ENCODE assay signal across 9 mouse cellular contexts in the genomic region with DNA sequence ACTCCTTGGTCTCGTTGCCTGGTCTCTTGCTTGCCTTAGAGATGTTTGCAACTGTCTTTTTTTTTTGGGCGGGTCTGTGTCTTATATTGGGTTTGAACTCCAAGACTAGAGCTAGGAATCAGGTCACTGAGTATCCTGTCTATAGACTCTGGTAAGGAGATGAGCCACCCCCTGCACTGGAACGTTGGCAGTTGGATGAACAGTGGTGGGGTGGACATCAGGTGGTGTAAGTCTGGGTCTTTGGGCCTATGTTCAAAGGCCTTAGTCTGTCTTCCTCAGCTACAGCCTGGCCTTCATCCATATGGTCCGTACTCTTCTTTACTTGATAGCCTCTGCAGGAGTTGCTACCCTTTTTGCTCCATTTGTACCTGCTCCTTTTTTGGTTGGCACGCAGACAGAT. TPM values are rescaled to one million over a fixed set of nuclear protein-coding genes. Genes with fewer than 3 reads are reported as not detected.
DNase-seq lines count a peak whose midpoint lies in the region; ATAC-seq and TF ChIP-seq lines count a peak whose summit lies in the region.
"Had no signal": no experiment of that assay in that cellular context is flagged by ENCODE, and none has a peak within 500 bp of the region (broad histone marks: within the 10 kb centered on the region; RNA-seq: fewer than 3 reads in every experiment).

No protein-coding gene starts in this region.

- no peaks in the 10 kb centered on the region for H3K27me3 ChIP-seq in kidney, adult 2 months (replicated peaks; ENCODE audit: control insufficient read depth, insufficient read depth, low read length)
- no peaks in the 10 kb centered on the region for H3K27me3 ChIP-seq in hindbrain, embryonic 14.5 days (ENCODE audit: control insufficient read depth, insufficient read depth, low read length)
- 0 out of 2 replicates have a peak, but pooled peaks cover 2% of the 10 kb centered on the region for H3K27me3 ChIP-seq in midbrain, embryonic 13.5 days

- TF ChIP-seq CTCF in kidney, adult 2 months (conservative IDR thresholded peaks at IDR 0.05; ENCODE audit: insufficient read depth, insufficient read length, low read depth, low read length): no peak

- peak overlapping the region; percentile 33; the same call in 1 of the 2 replicates for H3K27ac ChIP-seq in kidney, adult 2 months (ENCODE audit: insufficient read depth, low read depth, low read length)
- 0 out of 2 replicates have a peak overlapping the region, but pooled peaks have one; percentile 12 for H3K27ac ChIP-seq in brown adipose tissue, adult 24 weeks (replicated peaks; ENCODE audit: low read depth, low read length)
- H3K27ac ChIP-seq in hindbrain, embryonic 14.5 days: no peak overlapping the region
- H3K27ac ChIP-seq in midbrain, embryonic 13.5 days: no peak overlapping the region

- no peaks in the 10 kb centered on the region for H3K36me3 ChIP-seq in kidney, adult 2 months (ENCODE audit: control insufficient read depth, insufficient read depth, low read length)
- H3K36me3 ChIP-seq in hindbrain, embryonic 14.5 days (replicated peaks; ENCODE audit: control insufficient read depth, insufficient read depth): peaks cover 36% of the 10 kb centered on the region
- peaks cover 44% of the 10 kb centered on the region for H3K36me3 ChIP-seq in midbrain, embryonic 13.5 days

- peak overlapping the region; percentile 96 for H3K4me2 ChIP-seq in hindbrain, embryonic 14.5 days (replicated peaks)
- H3K4me2 ChIP-seq in midbrain, embryonic 13.5 days (replicated peaks): peak overlapping the region; percentile 81

- H3K4me1 ChIP-seq in kidney, adult 2 months (ENCODE audit: control insufficient read depth, insufficient read depth, low read length): peaks cover 14% of the 10 kb centered on the region; the same call in 1 of the 2 replicates
- peaks cover 11% of the 10 kb centered on the region for H3K4me1 ChIP-seq in brown adipose tissue, adult 24 weeks (ENCODE audit: control insufficient read depth, insufficient read depth, insufficient read length, low read length)
- H3K4me1 ChIP-seq in hindbrain, embryonic 14.5 days (replicated peaks; ENCODE audit: control insufficient read depth, insufficient read depth, low read length): peaks cover 10% of the 10 kb centered on the region
- H3K4me1 ChIP-seq in midbrain, embryonic 13.5 days (replicated peaks): peaks cover 17% of the 10 kb centered on the region

- DNase-seq in kidney, adult 2 months: no peak
- no peak for DNase-seq in kidney, adult 8-10 months
- no peak for DNase-seq in hindbrain, embryonic 14.5 days (ENCODE audit: low spot score)
- DNase-seq in ovary, postnatal 36 days (ENCODE audit: low spot score): no peak
- no peak for DNase-seq in urinary bladder, postnatal 36 days (ENCODE audit: low spot score in 2 of 2)
- DNase-seq: left cerebral cortex, postnatal 4 days had no signal

- ATAC-seq in hindbrain, embryonic 14.5 days (ENCODE audit: low FRiP score): no peak
- ATAC-seq in midbrain, embryonic 13.5 days: no peak
- no peak for ATAC-seq in monocyte, adult 5-6 weeks (replicated peaks; ENCODE audit: insufficient number of reproducible peaks, low FRiP score, low TSS enrichment, poor library complexity, severe bottlenecking)

- no peaks in the 10 kb centered on the region for H3K9me3 ChIP-seq in hindbrain, embryonic 14.5 days (ENCODE audit: control insufficient read depth, low read length)
- no peaks in the 10 kb centered on the region for H3K9me3 ChIP-seq in midbrain, embryonic 13.5 days

- H3K9ac ChIP-seq in hindbrain, embryonic 14.5 days: peak overlapping the region; percentile 90; the same call in 1 of the 2 replicates
- no peak overlapping the region; the same call in 1 of the 2 replicates for H3K9ac ChIP-seq in midbrain, embryonic 13.5 days (replicated peaks)

- 64% methylated on average over 5 of the region's 5 CpGs for WGBS in kidney, adult 2 months
- 90% methylated on average over 5 of the region's 5 CpGs for WGBS in hindbrain, embryonic 14.5 days
- 84% methylated on average over 5 of the region's 5 CpGs for WGBS in midbrain, embryonic 13.5 days

- H3K4me3 ChIP-seq in kidney, adult 2 months (ENCODE audit: insufficient read depth, low read depth, low read length): peak overlapping the region; percentile 64; the same call in 1 of the 2 replicates
- H3K4me3 ChIP-seq in brown adipose tissue, adult 24 weeks (ENCODE audit: insufficient read depth, low read depth, low read length): peak overlapping the region; percentile 84
- peak overlapping the region; percentile 94 for H3K4me3 ChIP-seq in hindbrain, embryonic 14.5 days (replicated peaks; ENCODE audit: low read length)
- peak overlapping the region; percentile 89 for H3K4me3 ChIP-seq in midbrain, embryonic 13.5 days (replicated peaks)

- TF ChIP-seq POLR2A in kidney, adult 2 months (IDR thresholded peaks at IDR 0.05; ENCODE audit: low read depth, low read length): no peak

RNA-seq across cellular contexts. Expression of a gene that starts 0.3 kb away (rescaled TPM):
- polyA plus RNA-seq in kidney, adult 2 months (2012; rRNA removed): 35.0 and 35.8 TPM in 2 replicates
- polyA plus RNA-seq in brown adipose tissue, adult 24 weeks (2012; ENCODE audit: insufficient read depth, insufficient read length, missing spikeins): 4.4 and 6.9 TPM in 2 replicates
- 52.8 and 57.2 TPM in 2 replicates for polyA plus RNA-seq in hindbrain, embryonic 14.5 days (2014; fragmentation: Nextera tagmentation; extraction: Ambion mirVana)
- polyA plus RNA-seq in midbrain, embryonic 13.5 days (2015; fragmentation: Nextera tagmentation; extraction: Ambion mirVana): 75.7 and 84.8 TPM in 2 replicates
- total RNA-seq in monocyte, adult 5-6 weeks (2017): 0.48 to 0.97 TPM in 2 of 3 replicates, not detected in the other

RNA-seq across cellular contexts. Expression of a gene that starts 1.3 kb away (rescaled TPM):
- 26.0 and 33.5 TPM in 2 replicates for polyA plus RNA-seq in kidney, adult 2 months (2012; rRNA removed)
- polyA plus RNA-seq in brown adipose tissue, adult 24 weeks (2012; ENCODE audit: insufficient read depth, insufficient read length, missing spikeins): 8.2 and 11.6 TPM in 2 replicates
- 44.9 and 51.4 TPM in 2 replicates for polyA plus RNA-seq in hindbrain, embryonic 14.5 days (2014; fragmentation: Nextera tagmentation; extraction: Ambion mirVana)
- 59.7 and 63.5 TPM in 2 replicates for polyA plus RNA-seq in midbrain, embryonic 13.5 days (2015; fragmentation: Nextera tagmentation; extraction: Ambion mirVana)
- total RNA-seq in monocyte, adult 5-6 weeks (2017): 12.6 to 19.5 TPM (median 14.1 TPM) in 3 replicates

RNA-seq across cellular contexts. Expression of a gene that starts 17.9 kb away (rescaled TPM):
- 80.4 and 89.1 TPM in 2 replicates for polyA plus RNA-seq in kidney, adult 2 months (2012; rRNA removed)
- 19.1 and 38.4 TPM in 2 replicates for polyA plus RNA-seq in brown adipose tissue, adult 24 weeks (2012; ENCODE audit: insufficient read depth, insufficient read length, missing spikeins)
- 18.9 and 19.4 TPM in 2 replicates for polyA plus RNA-seq in hindbrain, embryonic 14.5 days (2014; fragmentation: Nextera tagmentation; extraction: Ambion mirVana)
- polyA plus RNA-seq in midbrain, embryonic 13.5 days (2015; fragmentation: Nextera tagmentation; extraction: Ambion mirVana): 20.0 and 24.1 TPM in 2 replicates
- total RNA-seq in monocyte, adult 5-6 weeks (2017): not detected in 3 replicates

RNA-seq across cellular contexts. Expression of a gene that starts 25.4 kb away (rescaled TPM):
- polyA plus RNA-seq in kidney, adult 2 months (2012; rRNA removed): not detected in 2 replicates
- polyA plus RNA-seq in brown adipose tissue, adult 24 weeks (2012; ENCODE audit: insufficient read depth, insufficient read length, missing spikeins): not detected in 2 replicates
- polyA plus RNA-seq in hindbrain, embryonic 14.5 days (2014; fragmentation: Nextera tagmentation; extraction: Ambion mirVana): not detected in 2 replicates
- polyA plus RNA-seq in midbrain, embryonic 13.5 days (2015; fragmentation: Nextera tagmentation; extraction: Ambion mirVana): not detected in 2 replicates
- not detected in 3 replicates for total RNA-seq in monocyte, adult 5-6 weeks (2017)
- total RNA-seq: left cerebral cortex, postnatal 4 days had no signal

RNA-seq across cellular contexts. Expression of a gene that starts 28.7 kb away (rescaled TPM):
- polyA plus RNA-seq in kidney, adult 2 months (2012; rRNA removed): 107 and 137 TPM in 2 replicates
- 35.9 and 48.5 TPM in 2 replicates for polyA plus RNA-seq in brown adipose tissue, adult 24 weeks (2012; ENCODE audit: insufficient read depth, insufficient read length, missing spikeins)
- 64.9 and 69.7 TPM in 2 replicates for polyA plus RNA-seq in hindbrain, embryonic 14.5 days (2014; fragmentation: Nextera tagmentation; extraction: Ambion mirVana)
- 75.9 and 91.9 TPM in 2 replicates for polyA plus RNA-seq in midbrain, embryonic 13.5 days (2015; fragmentation: Nextera tagmentation; extraction: Ambion mirVana)
- 39.9 to 81.2 TPM (median 50.5 TPM) in 3 replicates for total RNA-seq in monocyte, adult 5-6 weeks (2017)

Comparison
In these comparisons a context has a peak if more than half of its experiments do, and no peak if none do; other contexts are left out.
1. H3K27ac ChIP-seq: peak in kidney, adult 2 months (single experiment) and brown adipose tissue, adult 24 weeks (single experiment); none in hindbrain, embryonic 14.5 days (single experiment) and midbrain, embryonic 13.5 days (single experiment).
2. Peak in every context shown above with its lines, with median percentiles within 50 percentile points of each other: H3K4me3 ChIP-seq.